Mouse (Mus musculus) C2C12 (cell line): ENCODE measurements around the gene Hjurp.

ENCODE experiments used
- CEBPB ChIP-seq: IDR thresholded peaks from one replicate; pipeline ENCODE4 v1.6.1; 2011; ENCODE audit warnings: low read depth, mild to moderate bottlenecking, control low read depth, moderate library complexity
- CTCF ChIP-seq: IDR thresholded peaks from one replicate; pipeline ENCODE4 v1.5.1; 2011; ENCODE audit not compliant: control insufficient read depth, insufficient read depth, insufficient read length
- FOSL1 ChIP-seq: IDR thresholded peaks from one replicate; pipeline ENCODE4 v1.8.0; 2011; ENCODE audit warnings: mild to moderate bottlenecking, low read length; ENCODE audit not compliant: poor library complexity, insufficient read depth, severe bottlenecking
- MAX ChIP-seq: IDR thresholded peaks from one replicate; pipeline ENCODE4 v1.6.1; 2011; ENCODE audit warnings: mild to moderate bottlenecking, control low read depth
- MYOD1 ChIP-seq: IDR thresholded peaks from one replicate; pipeline ENCODE4 v1.6.1; 2011; ENCODE audit warnings: low read depth; ENCODE audit not compliant: control insufficient read depth, insufficient read length
- MYOG ChIP-seq: IDR thresholded peaks from one replicate; pipeline ENCODE4 v1.6.1; 2011; ENCODE audit not compliant: control insufficient read depth, insufficient read length; ENCODE audit errors: extremely low read depth
- USF1 ChIP-seq: IDR thresholded peaks from one replicate; pipeline ENCODE4 v1.6.1; 2011; ENCODE audit warnings: low read depth, mild to moderate bottlenecking, control low read depth, moderate library complexity

GRCm38 (mm10) chr1:88217576-88217975 lies 59.9 kb downstream of the Hjurp start:
- TF ChIP-seq CEBPB (no peak), CTCF (no peak), MAX (no peak), USF1 (no peak), MYOD1 (no peak), MYOG (no peak), FOSL1 (no peak)
